Mouse (Mus musculus) lung, embryonic 14.5 days (tissue): Measurements from ENCODE around the gene Tfpi2. TPM values are rescaled to one million over a fixed set of nuclear protein-coding genes. Genes with fewer than 3 reads are reported as not detected.

Experiments used
- ATAC-seq: fragments of 200-750 bp; cut with Nextera tagmentation; 2 replicates; pipeline ENCODE4 v1.8.0; 2017; ENCODE audit warnings: mild to moderate bottlenecking, moderate TSS enrichment, moderate library complexity; ENCODE audit not compliant: insufficient read depth
- DNase-seq: peaks from one replicate; pipeline ENCODE4 v3.0.0-alpha.2; 2015
- H3K27ac ChIP-seq: fragments of 300-500 bp; sonication (generic); 2 replicates; pipeline ENCODE4 v1.5.1; 2014; ENCODE audit warnings: low read depth, mild to moderate bottlenecking, moderate library complexity
- H3K27me3 ChIP-seq: fragments of 300-500 bp; sonication (generic); 2 replicates; pipeline ENCODE4 v1.6.1; 2014; ENCODE audit warnings: low read length, control low read depth; ENCODE audit not compliant: insufficient read depth
- H3K36me3 ChIP-seq: fragments of 300-500 bp; sonication (generic); 2 replicates; pipeline ENCODE4 v1.6.1; 2014; ENCODE audit warnings: control low read depth; ENCODE audit not compliant: insufficient read depth
- H3K4me1 ChIP-seq: fragments of 300-500 bp; sonication (generic); 2 replicates; pipeline ENCODE4 v1.6.1; 2014; ENCODE audit warnings: antibody characterized with exemption, control low read depth; ENCODE audit not compliant: insufficient read depth
- H3K4me2 ChIP-seq: fragments of 300-500 bp; sonication (generic); 2 replicates; pipeline ENCODE4 v1.6.1; 2014; ENCODE audit warnings: mild to moderate bottlenecking
- H3K4me3 ChIP-seq: fragments of 300-500 bp; sonication (generic); 2 replicates; pipeline ENCODE4 v1.5.1; 2014; ENCODE audit warnings: low read depth, low read length
- H3K9ac ChIP-seq: fragments of 300-500 bp; sonication (generic); 2 replicates; pipeline ENCODE4 v1.6.1; 2014
- H3K9me3 ChIP-seq: fragments of 300-500 bp; sonication (generic); 2 replicates; pipeline ENCODE4 v1.6.1; 2016; ENCODE audit warnings: low read depth, low read length, control low read depth
- CTCF ChIP-seq: IDR thresholded peaks from 2 replicates; pipeline ENCODE4 v1.5.1; 2016; ENCODE audit warnings: antibody characterized with exemption, low read depth
- WGBS: fragments of 180-500 bp; shearing (Covaris S2); extraction: QIAGEN DNeasy Blood & Tissue Kit; methylation state at CpG from one replicate; pipeline ENCODE4 v1.1.7; 2014; 5-methylcytosine and 5-hydroxymethylcytosine counted together
- polyA plus RNA-seq: library from polyadenylated mRNA; unstranded; fragments of >200 nt; fragmentation: Nextera tagmentation; extraction: Ambion mirVana; gene quantifications from 2 replicates; pipeline ENCODE4 v1.2.1, GENCODE M21; 2014

Gene Tfpi2
- 1.7 and 2.9 TPM in 2 replicates for polyA plus RNA-seq

GRCm38 (mm10) chr6:3988750-3989149 lies at the start of gene Tfpi2:
Gene Tfpi2, minus strand, starts transcription at chr6:3988919.
- TF ChIP-seq CTCF: no peak
- no peaks in the 10 kb centered on the region for H3K36me3 ChIP-seq
- no peak within 1 kb of the TSS for H3K27ac ChIP-seq
- no peaks in the 10 kb centered on the region for H3K9me3 ChIP-seq
- no peak for DNase-seq
- no peaks in the 10 kb centered on the region for H3K27me3 ChIP-seq
- H3K4me1 ChIP-seq: no peaks in the 10 kb centered on the region
- no peak within 1 kb of the TSS for H3K4me3 ChIP-seq
- H3K9ac ChIP-seq: no peak within 1 kb of the TSS
- H3K4me2 ChIP-seq: no peak within 1 kb of the TSS
- 66% methylated on average over 3 of the region's 3 CpGs for WGBS
- no peak for ATAC-seq

- WGBS: 69% methylated on average over 3 of the region's 3 CpGs
Measured at GRCm38 (mm10) chr6:4030956-4031355, 42.2 kb upstream of the Tfpi2 start.

GRCm38 (mm10) chr6:4026367-4026766 lies 37.6 kb upstream of the Tfpi2 start:
- Histone ChIP-seq H3K9me3 (no peaks in the 10 kb centered on the region), H3K4me3 (no peak overlapping the region), H3K4me1 (no peaks in the 10 kb centered on the region), H3K27me3 (no peaks in the 10 kb centered on the region), H3K9ac (no peak overlapping the region), H3K36me3 (no peaks in the 10 kb centered on the region), H3K27ac (no peak overlapping the region), H3K4me2 (no peak overlapping the region)
- WGBS: 38% methylated on average over 2 of the region's 2 CpGs
- no peak for TF ChIP-seq CTCF
- DNase-seq: no peak
- no peak for ATAC-seq

More at GRCm38 (mm10) chr6:4030956-4031355, 42.2 kb upstream of the Tfpi2 start:
- Histone ChIP-seq H3K4me2 (no peak overlapping the region), H3K36me3 (no peaks in the 10 kb centered on the region), H3K27ac (no peak overlapping the region), H3K9me3 (no peaks in the 10 kb centered on the region), H3K4me1 (no peaks in the 10 kb centered on the region), H3K27me3 (no peaks in the 10 kb centered on the region), H3K9ac (no peak overlapping the region), H3K4me3 (no peak overlapping the region)
- TF ChIP-seq CTCF: no peak
- ATAC-seq (no peak), DNase-seq (no peak)

- ATAC-seq: no peak
Measured at GRCm38 (mm10) chr6:4022645-4023044, 33.9 kb upstream of the Tfpi2 start.

DNA sequence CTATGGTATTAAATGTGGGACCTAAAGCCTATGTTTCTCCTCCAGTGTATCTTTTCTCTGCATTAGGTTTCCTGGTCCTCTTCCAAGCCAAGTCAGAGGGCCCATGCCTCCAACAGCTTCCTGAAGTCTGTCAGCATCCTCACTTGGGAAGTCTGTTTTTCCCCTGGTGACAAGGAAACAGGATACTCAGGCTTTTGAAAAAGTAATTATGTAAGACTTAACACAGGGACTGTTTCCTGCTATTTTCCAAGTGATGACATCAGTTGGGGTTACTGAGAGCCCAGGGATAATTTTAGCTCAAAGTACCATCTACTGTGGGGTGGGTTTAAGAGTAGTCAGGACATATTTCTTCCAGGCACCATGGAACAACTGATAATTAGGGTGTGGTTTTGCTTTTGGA lies 20.8 kb upstream of the Tfpi2 start:
- no peaks in the 10 kb centered on the region for H3K36me3 ChIP-seq
- ATAC-seq: no peak
- H3K4me3 ChIP-seq: no peak overlapping the region
- 0 out of 2 replicates have a peak, but pooled peaks cover 7% of the 10 kb centered on the region for H3K4me1 ChIP-seq
- no peak overlapping the region for H3K27ac ChIP-seq
- DNase-seq: peak; percentile 34
- H3K4me2 ChIP-seq: no peak overlapping the region
- H3K27me3 ChIP-seq: no peaks in the 10 kb centered on the region
- H3K9me3 ChIP-seq: no peaks in the 10 kb centered on the region
- H3K9ac ChIP-seq: no peak overlapping the region
- TF ChIP-seq CTCF: no peak

More at GRCm38 (mm10) chr6:4022645-4023044, 33.9 kb upstream of the Tfpi2 start:
- no peak for TF ChIP-seq CTCF
- H3K4me1 ChIP-seq: no peaks in the 10 kb centered on the region
- no peak overlapping the region for H3K9ac ChIP-seq
- no peaks in the 10 kb centered on the region for H3K36me3 ChIP-seq
- DNase-seq: no peak
- no peaks in the 10 kb centered on the region for H3K9me3 ChIP-seq
- no peak overlapping the region for H3K4me3 ChIP-seq
- H3K4me2 ChIP-seq: no peak overlapping the region
- H3K27me3 ChIP-seq: no peaks in the 10 kb centered on the region
- no peak overlapping the region for H3K27ac ChIP-seq
- 24% methylated on average over 1 of the region's 1 CpGs for WGBS

- ATAC-seq (no peak), DNase-seq (peak; percentile 73)
- Histone ChIP-seq H3K9me3 (no peaks in the 10 kb centered on the region), H3K4me1 (0 out of 2 replicates have a peak, but pooled peaks cover 7% of the 10 kb centered on the region), H3K9ac (no peak overlapping the region), H3K36me3 (no peaks in the 10 kb centered on the region), H3K27ac (no peak overlapping the region), H3K4me3 (no peak overlapping the region), H3K4me2 (no peak overlapping the region), H3K27me3 (no peaks in the 10 kb centered on the region)
- 28% methylated on average over 2 of the region's 2 CpGs for WGBS
- no peak for TF ChIP-seq CTCF
Measured at GRCm38 (mm10) chr6:4008501-4009040, 19.9 kb upstream of the Tfpi2 start.

DNA sequence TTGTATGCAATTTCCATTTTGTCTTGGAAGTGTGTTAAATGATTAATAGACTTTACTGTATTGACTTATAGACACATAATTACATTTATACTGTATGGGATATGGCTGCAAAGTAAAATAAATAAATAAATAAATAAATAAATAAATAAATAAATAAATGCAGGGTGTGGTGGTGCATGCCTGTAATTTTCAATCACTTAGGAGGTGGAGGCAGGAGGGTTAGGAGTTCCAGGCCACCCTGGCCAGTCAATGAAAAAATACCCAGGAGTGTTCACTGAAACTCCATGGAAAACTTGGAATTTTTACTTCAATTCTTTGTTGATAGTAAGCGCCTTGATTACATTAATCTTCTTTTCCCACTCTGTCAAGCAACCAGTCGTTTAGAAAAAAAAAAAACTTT lies 16.1 kb upstream of the Tfpi2 start:
- DNase-seq: peak; percentile 12
- Histone ChIP-seq H3K36me3 (no peaks in the 10 kb centered on the region), H3K27me3 (no peaks in the 10 kb centered on the region), H3K4me2 (peak overlapping the region; percentile 72), H3K9me3 (no peaks in the 10 kb centered on the region), H3K27ac (no peak overlapping the region), H3K4me3 (peak overlapping the region; percentile 51), H3K9ac (peak overlapping the region; percentile 76; the same call in 1 of the 2 replicates), H3K4me1 (0 out of 2 replicates have a peak, but pooled peaks cover 7% of the 10 kb centered on the region)
- 36% methylated on average over 2 of the region's 2 CpGs for WGBS
- no peak for TF ChIP-seq CTCF
- 0 out of 2 replicates have a peak, but pooled peaks have one; percentile 25 for ATAC-seq
